Mouse (Mus musculus): ENCODE data around the gene Zdhhc17.

- TF ChIP-seq CTCF (IDR thresholded peaks at IDR 0.05) (no peak), EP300 (IDR thresholded peaks at IDR 0.05) (no peak)
Observed at GRCm38 (mm10) chr10:111014476-111014875, 4.5 kb upstream of the Zdhhc17 start.

Data from lung, postnatal 0 days (tissue).